Mouse (Mus musculus) CH12.LX (cell line): Measurements from ENCODE around the gene Rpl13a. TPM values are rescaled to one million over a fixed set of nuclear protein-coding genes. Genes with fewer than 3 reads are reported as not detected.

Experiments
- DNase-seq: peaks from one replicate; pipeline ENCODE4 v3.0.0-alpha.2; 2013; ENCODE audit errors: extremely low read depth
- H3K27ac ChIP-seq: 2 replicates; pipeline ENCODE4 v1.5.1; 2012; ENCODE audit warnings: low read depth, mild to moderate bottlenecking, control low read depth, moderate library complexity; ENCODE audit not compliant: insufficient read depth
- H3K27me3 ChIP-seq: replicated peaks from 2 replicates; pipeline ENCODE3; 2012; ENCODE audit warnings: inconsistent platforms
- H3K36me3 ChIP-seq, 2 experiments: replicated peaks in 1 of 2; 2 replicates each; pipeline versions ENCODE3 to v1.6.1; 2012; ENCODE audit warnings: inconsistent platforms in 1 of 2, low read length in 1 of 2, mild to moderate bottlenecking in 1 of 2, mixed read lengths in 1 of 2, moderate library complexity in 1 of 2; ENCODE audit not compliant: control insufficient read depth in 1 of 2, insufficient read depth in 1 of 2
- H3K4me1 ChIP-seq, 2 experiments: 2 replicates each; pipeline ENCODE4 v1.6.1; 2012; ENCODE audit warnings: inconsistent platforms in 1 of 2, moderate library complexity in 1 of 2; ENCODE audit not compliant: insufficient read depth in 2 of 2, control insufficient read depth in 1 of 2
- H3K4me2 ChIP-seq: 2 replicates; pipeline ENCODE4 v1.6.1; 2012; ENCODE audit warnings: low read depth, mild to moderate bottlenecking, control low read depth; ENCODE audit not compliant: poor library complexity, insufficient read depth, severe bottlenecking
- H3K4me3 ChIP-seq, 3 experiments: fragments of 150-350 bp in 1 of 3; sonication (generic) in 1 of 3; replicated peaks in 1 of 3; 2 replicates each; pipeline versions ENCODE3 to v1.5.1; 2011 to 2012; ENCODE audit warnings: low read depth in 2 of 3, low read length in 2 of 3, mild to moderate bottlenecking in 2 of 3, moderate library complexity in 2 of 3, control low read depth in 1 of 3, improper control_type of control experiment in 1 of 3, inconsistent platforms in 1 of 3, mixed read lengths in 1 of 3; ENCODE audit not compliant: poor library complexity in 1 of 3
- H3K79me2 ChIP-seq: replicated peaks from 2 replicates; pipeline ENCODE4 v1.6.1; 2012; ENCODE audit warnings: mild to moderate bottlenecking, moderate library complexity; ENCODE audit not compliant: control insufficient read depth, poor library complexity, insufficient read depth, severe bottlenecking; ENCODE audit errors: extremely low read depth
- H3K9ac ChIP-seq: 2 replicates; pipeline ENCODE4 v1.6.1; 2012; ENCODE audit warnings: low read depth, mild to moderate bottlenecking, control low read depth, moderate library complexity; ENCODE audit not compliant: insufficient read depth
- H3K9me3 ChIP-seq: replicated peaks from 2 replicates; pipeline ENCODE3; 2012; ENCODE audit warnings: low read length, inconsistent platforms, mixed read lengths
- BHLHE40 ChIP-seq: IDR thresholded peaks from 2 replicates; pipeline ENCODE4 v1.6.1; 2011; ENCODE audit warnings: mild to moderate bottlenecking, low read depth, low read length, improper control_type of control experiment
- CTCF ChIP-seq, 2 experiments: IDR thresholded peaks in 1 of 2; conservative IDR thresholded peaks in 1 of 2; 2 replicates each; pipeline ENCODE4 v1.5.1; 2011 to 2012; ENCODE audit warnings: low read depth in 2 of 2, low read length in 2 of 2, improper control_type of control experiment in 1 of 2, inconsistent platforms in 1 of 2, mild to moderate bottlenecking in 1 of 2, moderate library complexity in 1 of 2
- ELF1 ChIP-seq: IDR thresholded peaks from 2 replicates; pipeline ENCODE4 v1.6.1; 2014; ENCODE audit warnings: low read depth, mild to moderate bottlenecking, inconsistent platforms, low read length, improper control_type of control experiment
- EP300 ChIP-seq: IDR thresholded peaks from 2 replicates; pipeline ENCODE4 v1.6.1; 2011; ENCODE audit warnings: low read length, improper control_type of control experiment
- ETS1 ChIP-seq: conservative IDR thresholded peaks from 2 replicates; pipeline ENCODE4 v1.6.1; 2012; ENCODE audit warnings: low read depth, mild to moderate bottlenecking, inconsistent platforms, low read length, improper control_type of control experiment, moderate library complexity
- GABPA ChIP-seq: IDR thresholded peaks from 2 replicates; pipeline ENCODE4 v1.6.1; 2012; ENCODE audit warnings: low read depth, low read length, improper control_type of control experiment, inconsistent platforms; ENCODE audit not compliant: insufficient replicate concordance
- IRF4 ChIP-seq: IDR thresholded peaks from 2 replicates; pipeline ENCODE4 v1.6.1; 2014; ENCODE audit warnings: low read depth, mild to moderate bottlenecking, inconsistent platforms, low read length, improper control_type of control experiment
- JUND ChIP-seq: conservative IDR thresholded peaks from 2 replicates; pipeline ENCODE4 v1.6.1; 2011; ENCODE audit warnings: low read depth, low read length, improper control_type of control experiment
- KAT2A ChIP-seq: IDR thresholded peaks from 2 replicates; pipeline ENCODE4 v1.6.1; 2012; ENCODE audit warnings: low read length, improper control_type of control experiment, inconsistent platforms; ENCODE audit not compliant: insufficient replicate concordance
- MAFK ChIP-seq: IDR thresholded peaks from 2 replicates; pipeline ENCODE4 v1.6.1; 2011; ENCODE audit warnings: low read length, improper control_type of control experiment; ENCODE audit not compliant: insufficient replicate concordance
- MAX ChIP-seq: IDR thresholded peaks from 2 replicates; pipeline ENCODE4 v1.6.1; 2011; ENCODE audit warnings: low read length, improper control_type of control experiment
- MXI1 ChIP-seq: IDR thresholded peaks from 2 replicates; pipeline ENCODE4 v1.6.1; 2011; ENCODE audit warnings: mild to moderate bottlenecking, low read depth, low read length, improper control_type of control experiment
- MYC ChIP-seq: IDR thresholded peaks from 2 replicates; pipeline ENCODE4 v1.6.1; 2011; ENCODE audit warnings: low read depth, mild to moderate bottlenecking, improper control_type of control experiment, low read length
- NELFE ChIP-seq: IDR thresholded peaks from 2 replicates; pipeline ENCODE4 v1.6.1; 2011; ENCODE audit warnings: low read depth, low read length, improper control_type of control experiment
- NRF1 ChIP-seq: IDR thresholded peaks from 2 replicates; pipeline ENCODE4 v1.6.1; 2014; ENCODE audit warnings: low read depth, mild to moderate bottlenecking, inconsistent platforms, low read length, improper control_type of control experiment, moderate library complexity
- PAX5 ChIP-seq: IDR thresholded peaks from 2 replicates; pipeline ENCODE4 v1.6.1; 2012; ENCODE audit warnings: low read length, inconsistent platforms, mixed read lengths
- POLR2AphosphoS2 ChIP-seq: IDR thresholded peaks from 2 replicates; pipeline ENCODE4 v1.6.1; 2011; ENCODE audit warnings: low read depth, low read length, improper control_type of control experiment
- RAD21 ChIP-seq: IDR thresholded peaks from 2 replicates; pipeline ENCODE4 v1.6.1; 2011; ENCODE audit warnings: low read depth, mild to moderate bottlenecking, low read length, improper control_type of control experiment, moderate library complexity
- RCOR1 ChIP-seq: conservative IDR thresholded peaks from 2 replicates; pipeline ENCODE4 v1.6.1; 2012; ENCODE audit warnings: low read depth, mild to moderate bottlenecking, inconsistent platforms, low read length, improper control_type of control experiment
- TBP ChIP-seq: conservative IDR thresholded peaks from 2 replicates; pipeline ENCODE4 v1.6.1; 2011; ENCODE audit warnings: low read depth, low read length, improper control_type of control experiment
- TCF12 ChIP-seq: IDR thresholded peaks from 2 replicates; pipeline ENCODE4 v1.6.1; 2014; ENCODE audit warnings: low read depth, mild to moderate bottlenecking, inconsistent platforms, low read length, improper control_type of control experiment
- UBTF ChIP-seq: IDR thresholded peaks from 2 replicates; pipeline ENCODE4 v1.6.1; 2012; ENCODE audit warnings: low read depth, mild to moderate bottlenecking, inconsistent platforms, low read length, improper control_type of control experiment, moderate library complexity
- USF1 ChIP-seq: IDR thresholded peaks from 2 replicates; pipeline ENCODE4 v1.6.1; 2014; ENCODE audit warnings: low read depth, mild to moderate bottlenecking, inconsistent platforms, low read length, improper control_type of control experiment
- ZKSCAN1 ChIP-seq: IDR thresholded peaks from 2 replicates; pipeline ENCODE4 v1.6.1; 2012; ENCODE audit warnings: low read depth, inconsistent platforms, low read length, improper control_type of control experiment, borderline replicate concordance
- ZNF384 ChIP-seq: IDR thresholded peaks from 2 replicates; pipeline ENCODE4 v1.6.1; 2012; ENCODE audit warnings: low read depth, low read length, improper control_type of control experiment, inconsistent platforms
- dilution Hi-C: fragments of 300-500 bp; cut with MboI; formaldehyde crosslinking; loops from 2 replicates; pipeline ENCODE4 v1.14.3; 2020; ENCODE audit warnings: low sequenced_read_pairs; ENCODE audit not compliant: extremely low pct_unique_long_range_greater_than_20kb, extremely low pct_ligation_motif_present
- in situ Hi-C: fragments of 300-500 bp; cut with MboI; formaldehyde crosslinking; loops from 3 replicates; pipeline ENCODE4 v1.14.3; 2019; ENCODE audit warnings: low sequenced_read_pairs, low pct_ligation_motif_present, low pct_unique_long_range_greater_than_20kb, mixed read lengths
- polyA plus RNA-seq: library from polyadenylated mRNA; unstranded; fragments of >175 nt; gene quantifications from 2 replicates; pipeline ENCODE4 v1.2.1, GENCODE M21; 2012; ENCODE audit warnings: low read depth; ENCODE audit not compliant: insufficient read length
- total RNA-seq, 2 experiments: library from RNA; depleted of rRNA; stranded (reverse); fragments of 300-350 nt in 1 of 2; fragments of >200 nt in 1 of 2; gene quantifications; 2 replicates each; pipeline ENCODE4 v1.2.3; 2012 to 2014

Rpl13a gene
- total and polyA plus RNA-seq, 3 experiments = 2,822 to 5,043 (median 4,154) TPM

DNA sequence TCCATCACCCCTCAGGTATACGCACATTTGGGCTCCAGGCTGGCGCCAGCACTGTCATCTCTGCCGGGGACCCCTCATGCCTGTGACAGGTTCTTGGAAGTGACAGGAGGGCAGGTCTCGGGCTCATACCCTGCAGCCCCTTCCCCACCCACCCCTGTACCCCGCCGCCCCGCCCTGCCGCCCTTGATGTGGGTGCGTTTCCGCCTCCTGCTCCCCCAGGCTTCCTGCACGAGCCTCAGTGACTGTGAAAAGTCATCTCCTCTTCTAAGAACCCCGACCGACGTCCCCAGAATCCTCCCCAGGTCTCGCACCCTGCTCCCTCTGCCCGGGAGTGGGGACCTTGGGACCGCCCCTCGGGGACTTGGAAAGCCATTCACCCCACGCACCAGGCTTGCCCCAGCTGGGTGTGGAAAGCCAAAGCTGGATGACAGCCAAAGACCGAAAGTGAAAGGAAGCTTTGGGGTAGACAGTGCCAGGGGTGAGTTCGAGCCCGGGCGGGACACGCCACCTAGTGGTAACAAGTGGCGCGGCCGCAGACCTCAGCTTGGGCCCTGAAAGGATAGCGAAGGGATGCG lies 7.5 kb upstream of the Rpl13a start, which contains the start of the genes Gm45713 and Flt3l (continued):
- TF ChIP-seq BHLHE40 = peak; percentile 58
- no peak for TF ChIP-seq EP300
- TF ChIP-seq, all 38 proteins: peak for 15

DNA sequence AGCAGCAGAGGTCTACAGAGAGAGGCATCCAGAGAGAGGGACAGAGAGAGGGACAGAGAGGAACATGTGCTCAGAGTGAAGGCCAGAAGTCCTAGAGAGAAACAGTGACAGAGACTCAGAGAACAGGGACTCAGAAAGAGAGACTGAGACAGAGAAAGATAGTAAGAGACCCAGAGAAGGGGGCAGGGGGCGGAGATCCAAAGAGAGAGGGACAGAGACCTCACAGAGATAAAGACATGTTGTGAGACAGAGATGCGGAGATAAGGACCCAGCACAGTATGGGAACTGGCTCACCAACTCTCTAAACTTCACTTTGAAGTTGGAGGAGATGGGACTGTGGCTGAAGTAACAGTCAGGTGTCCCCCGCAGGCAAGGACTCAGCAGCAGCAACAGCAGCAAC lies 6.8 kb upstream of the Rpl13a start:
- Histone ChIP-seq H3K27ac (no peak overlapping the region), H3K9ac (peak overlapping the region; percentile 86; the same call in 1 of the 2 replicates), H3K9me3 (peaks cover 3% of the 10 kb centered on the region), H3K4me2 (peak overlapping the region; percentile 72), H3K4me3 (peak overlapping the region; percentile 37 to 76 (median 67)), H3K79me2 (no peaks in the 10 kb centered on the region), H3K4me1 (peaks cover 5 to 25% of the 10 kb centered on the region in 2 experiments), H3K36me3 (peaks cover 0 to 26% of the 10 kb centered on the region in 2 experiments), H3K27me3 (no peaks in the 10 kb centered on the region)
- no peak for TF ChIP-seq JUND
- TF ChIP-seq RCOR1 = no peak
- no peak for TF ChIP-seq PAX5
- TF ChIP-seq KAT2A = no peak
- no peak for TF ChIP-seq POLR2AphosphoS2
- no peak for TF ChIP-seq MYC
- TF ChIP-seq TBP = no peak
- TF ChIP-seq ELF1 = no peak
- TF ChIP-seq TCF12 = no peak
- TF ChIP-seq GABPA = no peak
- no peak for TF ChIP-seq UBTF
- no peak for TF ChIP-seq NRF1
- dilution Hi-C loops = no loop called here
- DNase-seq = no peak
- in situ Hi-C loops = no loop called here

DNA sequence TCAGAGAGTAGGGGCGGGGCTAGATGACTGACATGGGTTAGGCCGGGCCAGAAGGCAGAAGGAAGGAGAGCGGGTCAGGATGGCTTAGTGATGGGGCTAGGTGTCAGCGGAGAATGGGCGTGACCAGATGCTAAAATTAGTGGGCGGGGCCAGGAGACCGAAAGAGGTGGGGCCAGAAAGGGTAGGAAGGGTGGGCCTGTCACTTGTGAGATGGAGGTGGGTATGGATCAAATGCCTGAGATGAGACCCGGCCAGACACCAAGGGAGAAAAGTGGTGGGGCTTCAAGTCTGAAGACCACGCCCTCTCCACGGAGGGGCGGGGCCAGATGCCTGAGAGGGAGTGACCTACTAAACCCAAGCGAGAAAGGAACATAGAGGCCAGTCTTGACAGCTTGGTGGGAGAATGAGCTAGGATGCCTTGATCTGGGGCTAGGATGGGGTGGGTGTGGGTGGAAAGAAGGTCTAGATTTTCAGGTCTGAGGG lies 6.0 kb upstream of the Rpl13a start:
- Histone ChIP-seq H3K79me2 (no peaks in the 10 kb centered on the region), H3K4me3 (no peak overlapping the region), H3K27ac (no peak overlapping the region), H3K27me3 (no peaks in the 10 kb centered on the region), H3K4me1 (peaks cover 7 to 28% of the 10 kb centered on the region in 2 experiments), H3K4me2 (no peak overlapping the region), H3K9me3 (peaks cover 3% of the 10 kb centered on the region), H3K36me3 (peaks cover 0 to 23% of the 10 kb centered on the region in 2 experiments), H3K9ac (no peak overlapping the region)
- dilution Hi-C loops = no loop called here
- TF ChIP-seq TBP (no peak), NRF1 (no peak), MAX (no peak), IRF4 (no peak), MYC (no peak), PAX5 (no peak), TCF12 (no peak), CTCF (conservative IDR thresholded peaks at IDR 0.05 in 1 of 2, IDR thresholded peaks at IDR 0.05 in 1 of 2; ENCODE audit: low read depth in 2 of 2, low read length in 2 of 2) (no peak), ZNF384 (no peak), JUND (no peak), ETS1 (no peak), EP300 (no peak), NELFE (no peak), GABPA (no peak), MXI1 (no peak), RAD21 (no peak), USF1 (no peak), UBTF (no peak), MAFK (no peak), ZKSCAN1 (no peak)
- in situ Hi-C loops = no loop called here
- peak; percentile 65 for DNase-seq
